Mouse (Mus musculus) kidney, adult 8-10 months (tissue): ENCODE measurements around the gene Mitf.
A peak's percentile ranks its signal among the peaks of the same experiment; 100 is the strongest.

Experiments used
- DNase-seq, 2 experiments: peaks; one replicate each; pipeline ENCODE4 v3.0.0; 2022

Gene Mitf

GRCm38 (mm10) chr6:97882931-97883330 lies 76.1 kb downstream of the Mitf start:
- no peak for DNase-seq

- DNase-seq, result no peak
Measured at GRCm38 (mm10) chr6:97883496-97883895, 76.6 kb downstream of the Mitf start.

- DNase-seq, result no peak
Measured at GRCm38 (mm10) chr6:97884971-97885370, 78.1 kb downstream of the Mitf start.

- DNase-seq, result no peak
Measured at GRCm38 (mm10) chr6:97885606-97886005, 78.8 kb downstream of the Mitf start.

- no peak for DNase-seq
Measured at GRCm38 (mm10) chr6:97887893-97888292, 81.0 kb downstream of the Mitf start.

- peak; percentile 53 to 78 for DNase-seq
Measured at GRCm38 (mm10) chr6:97888596-97888995, 81.7 kb downstream of the Mitf start.

GRCm38 (mm10) chr6:97893546-97893945 lies 86.7 kb downstream of the Mitf start:
- no peak for DNase-seq

GRCm38 (mm10) chr6:97897191-97897590 lies 90.3 kb downstream of the Mitf start:
- DNase-seq, result no peak

GRCm38 (mm10) chr6:97898085-97898484 lies 91.2 kb downstream of the Mitf start:
- no peak for DNase-seq

GRCm38 (mm10) chr6:97901561-97901960 lies 94.7 kb downstream of the Mitf start:
- no peak for DNase-seq

GRCm38 (mm10) chr6:97902205-97902604 lies 95.4 kb downstream of the Mitf start:
- DNase-seq, result no peak

GRCm38 (mm10) chr6:97914768-97915167 lies 107.9 kb downstream of the Mitf start:
- peak; percentile 54 to 78 for DNase-seq

GRCm38 (mm10) chr6:97916386-97916903 lies 109.6 kb downstream of the Mitf start:
- DNase-seq, result no peak

GRCm38 (mm10) chr6:97918051-97918450 lies 111.2 kb downstream of the Mitf start:
- DNase-seq, result no peak

- no peak for DNase-seq
Measured at GRCm38 (mm10) chr6:97918481-97918880, 111.6 kb downstream of the Mitf start.

- DNase-seq, result peak; percentile 74 to 89
Measured at GRCm38 (mm10) chr6:97919287-97919686, 112.4 kb downstream of the Mitf start.

- DNase-seq, result no peak
Measured at GRCm38 (mm10) chr6:97921591-97921990, 114.7 kb downstream of the Mitf start.

GRCm38 (mm10) chr6:97924221-97924620 lies 117.4 kb downstream of the Mitf start:
- no peak for DNase-seq

- no peak for DNase-seq
Measured at GRCm38 (mm10) chr6:97929051-97929450, 122.2 kb downstream of the Mitf start.

- peak; percentile 46 to 65 for DNase-seq
Measured at GRCm38 (mm10) chr6:97929466-97929865, 122.6 kb downstream of the Mitf start.

GRCm38 (mm10) chr6:97937139-97937538 lies 130.3 kb downstream of the Mitf start:
- DNase-seq, result no peak

GRCm38 (mm10) chr6:97937897-97938614 lies 131.2 kb downstream of the Mitf start:
- no peak for DNase-seq

- DNase-seq, result no peak
Measured at GRCm38 (mm10) chr6:97940916-97941315, 134.1 kb downstream of the Mitf start.

GRCm38 (mm10) chr6:97950033-97950881 lies 143.4 kb downstream of the Mitf start:
- no peak for DNase-seq
